Mouse (Mus musculus) embryonic facial prominence, embryonic 11.5 days (tissue): ENCODE data around the gene Rad9b. TPM values are rescaled to one million over a fixed set of nuclear protein-coding genes. Genes with fewer than 3 reads are reported as not detected.

Source experiments
- ATAC-seq: fragments of 200-750 bp; cut with Nextera tagmentation; replicated peaks from 2 replicates; pipeline ENCODE4 v1.8.0; 2017; ENCODE audit warnings: low read depth; ENCODE audit not compliant: insufficient number of reproducible peaks, low FRiP score, low TSS enrichment
- DNase-seq: peaks from one replicate; pipeline ENCODE4 v3.0.0-alpha.2; 2015; ENCODE audit warnings: low spot score
- H3K27ac ChIP-seq: fragments of 300-500 bp; sonication (generic); replicated peaks from 2 replicates; pipeline ENCODE4 v1.5.1; 2014; ENCODE audit warnings: mild to moderate bottlenecking, low read depth, low read length, control low read depth
- H3K27me3 ChIP-seq: fragments of 300-500 bp; sonication (generic); 2 replicates; pipeline ENCODE4 v1.6.1; 2014; ENCODE audit warnings: mild to moderate bottlenecking, low read length, moderate library complexity, mixed read lengths; ENCODE audit not compliant: control insufficient read depth, insufficient read depth
- H3K36me3 ChIP-seq: fragments of 300-500 bp; sonication (generic); replicated peaks from 2 replicates; pipeline ENCODE4 v1.6.1; 2014; ENCODE audit warnings: low read depth, mild to moderate bottlenecking, low read length, moderate library complexity, mixed read lengths; ENCODE audit not compliant: control insufficient read depth, insufficient read depth
- H3K4me1 ChIP-seq: fragments of 300-500 bp; sonication (generic); 2 replicates; pipeline ENCODE4 v1.6.1; 2014; ENCODE audit warnings: low read length, mixed read lengths; ENCODE audit not compliant: control insufficient read depth, insufficient read depth
- H3K4me2 ChIP-seq: fragments of 300-500 bp; sonication (generic); 2 replicates; pipeline ENCODE4 v1.6.1; 2014; ENCODE audit warnings: low read depth, mild to moderate bottlenecking, control low read depth, low read length, moderate library complexity
- H3K4me3 ChIP-seq: fragments of 300-500 bp; sonication (generic); 2 replicates; pipeline ENCODE4 v1.5.1; 2014; ENCODE audit warnings: low read depth, low read length, control low read depth
- H3K9ac ChIP-seq: fragments of 300-500 bp; sonication (generic); replicated peaks from 2 replicates; pipeline ENCODE4 v1.6.1; 2014; ENCODE audit warnings: mild to moderate bottlenecking, control low read depth, low read length
- H3K9me3 ChIP-seq: fragments of 300-500 bp; sonication (generic); replicated peaks from 2 replicates; pipeline ENCODE4 v1.6.1; 2016; ENCODE audit warnings: mild to moderate bottlenecking, low read length, inconsistent platforms, mixed read lengths; ENCODE audit not compliant: control insufficient read depth
- WGBS: fragments of 180-500 bp; shearing (Covaris S2); extraction: QIAGEN DNeasy Blood & Tissue Kit; methylation state at CpG from one replicate; pipeline ENCODE4 v1.1.7; 2014; 5-methylcytosine and 5-hydroxymethylcytosine counted together
- polyA plus RNA-seq: library from polyadenylated mRNA; unstranded; fragments of >200 nt; fragmentation: Nextera tagmentation; extraction: Ambion mirVana; gene quantifications from 2 replicates; pipeline ENCODE4 v1.2.1, GENCODE M21; 2014

Gene Rad9b
- polyA plus RNA-seq, 1 experiment from 2014 or later, result 10.7 TPM

GRCm38 (mm10) chr5:122396791-122397190, 42.8 kb upstream of the Rad9b start:
- peaks cover 3% of the 10 kb centered on the region for H3K36me3 ChIP-seq
- no peaks in the 10 kb centered on the region for H3K9me3 ChIP-seq
- no peak for DNase-seq
- 87% methylated on average over 10 of the region's 10 CpGs for WGBS
- H3K27me3 ChIP-seq, result no peaks in the 10 kb centered on the region
- no peak overlapping the region for H3K4me3 ChIP-seq
- no peak for ATAC-seq
- no peak overlapping the region for H3K27ac ChIP-seq
- peaks cover 3% of the 10 kb centered on the region; the same call in 1 of the 2 replicates for H3K4me1 ChIP-seq
- no peak overlapping the region for H3K9ac ChIP-seq
- no peak overlapping the region for H3K4me2 ChIP-seq

GRCm38 (mm10) chr5:122393887-122394286, 39.9 kb upstream of the Rad9b start:
- Histone ChIP-seq H3K27me3 (no peaks in the 10 kb centered on the region), H3K36me3 (peaks cover 3% of the 10 kb centered on the region), H3K4me3 (no peak overlapping the region), H3K9ac (no peak overlapping the region), H3K4me1 (peaks cover 3% of the 10 kb centered on the region; the same call in 1 of the 2 replicates), H3K9me3 (no peaks in the 10 kb centered on the region), H3K4me2 (no peak overlapping the region), H3K27ac (no peak overlapping the region)
- no peak for ATAC-seq
- 61% methylated on average over 2 of the region's 2 CpGs for WGBS
- peak; percentile 80 for DNase-seq

- H3K27ac ChIP-seq, result no peak overlapping the region
- 16% methylated on average over 19 of the region's 19 CpGs for WGBS
- H3K9me3 ChIP-seq, result no peaks in the 10 kb centered on the region
- peak overlapping the region; percentile 82 for H3K4me2 ChIP-seq
- ATAC-seq (no peak), DNase-seq (no peak)
- peaks cover 3% of the 10 kb centered on the region for H3K36me3 ChIP-seq
- peak overlapping the region; percentile 77 for H3K9ac ChIP-seq
- peaks cover 3% of the 10 kb centered on the region; the same call in 1 of the 2 replicates for H3K4me1 ChIP-seq
- peak overlapping the region; percentile 82 for H3K4me3 ChIP-seq
- H3K27me3 ChIP-seq, result no peaks in the 10 kb centered on the region
Measured at GRCm38 (mm10) chr5:122392227-122393004, 38.4 kb upstream of the Rad9b start.

GRCm38 (mm10) chr5:122391786-122392180, 37.8 kb upstream of the Rad9b start, which contains the start of gene Arpc3:
Gene Arpc3, plus strand, starts transcription at chr5:122391878.
- Histone ChIP-seq H3K36me3 (peaks cover 2% of the 10 kb centered on the region), H3K27ac (no peak within 1 kb of the TSS), H3K27me3 (no peaks in the 10 kb centered on the region), H3K4me2 (peak within 1 kb of the TSS; percentile 82), H3K9me3 (no peaks in the 10 kb centered on the region), H3K9ac (peak within 1 kb of the TSS; percentile 77), H3K4me3 (peak within 1 kb of the TSS; percentile 82), H3K4me1 (peaks cover 3% of the 10 kb centered on the region; the same call in 1 of the 2 replicates)
- peak; percentile 92 for DNase-seq
- ATAC-seq, result peak; percentile 87
- under 1% methylated on average over 39 of the region's 39 CpGs for WGBS

- ATAC-seq, result no peak
- Histone ChIP-seq H3K27ac (no peak overlapping the region), H3K4me1 (peaks cover 3% of the 10 kb centered on the region; the same call in 1 of the 2 replicates), H3K4me3 (peak overlapping the region; percentile 82; the same call in 1 of the 2 replicates), H3K9me3 (no peaks in the 10 kb centered on the region), H3K4me2 (no peak overlapping the region), H3K36me3 (no peaks in the 10 kb centered on the region), H3K27me3 (no peaks in the 10 kb centered on the region), H3K9ac (no peak overlapping the region)
- DNase-seq, result no peak
- WGBS, result 52% methylated on average over 15 of the region's 16 CpGs
Measured at GRCm38 (mm10) chr5:122391178-122391785, 37.2 kb upstream of the Rad9b start.

GRCm38 (mm10) chr5:122390671-122391070, 36.6 kb upstream of the Rad9b start:
- no peak overlapping the region for H3K4me3 ChIP-seq
- no peak for DNase-seq
- H3K4me2 ChIP-seq, result no peak overlapping the region
- H3K27me3 ChIP-seq, result no peaks in the 10 kb centered on the region
- ATAC-seq, result no peak; the same call in 1 of the 2 replicates
- no peaks in the 10 kb centered on the region for H3K36me3 ChIP-seq
- no peaks in the 10 kb centered on the region for H3K9me3 ChIP-seq
- no peak overlapping the region for H3K27ac ChIP-seq
- H3K4me1 ChIP-seq, result peaks cover 3% of the 10 kb centered on the region; the same call in 1 of the 2 replicates
- no peak overlapping the region for H3K9ac ChIP-seq

- ATAC-seq, result no peak
- WGBS, result 91% methylated on average over 5 of the region's 5 CpGs
Measured at GRCm38 (mm10) chr5:122390006-122390405, 36.0 kb upstream of the Rad9b start.

More at GRCm38 (mm10) chr5:122390006-122390405, 36.0 kb upstream of the Rad9b start:
- DNase-seq, result no peak
- Histone ChIP-seq H3K4me1 (peaks cover 3% of the 10 kb centered on the region; the same call in 1 of the 2 replicates), H3K27ac (no peak overlapping the region), H3K4me2 (no peak overlapping the region), H3K36me3 (no peaks in the 10 kb centered on the region), H3K9ac (no peak overlapping the region), H3K27me3 (no peaks in the 10 kb centered on the region), H3K9me3 (no peaks in the 10 kb centered on the region), H3K4me3 (no peak overlapping the region)
